Mouse (Mus musculus) layer of hippocampus, postnatal 14 days (tissue): ENCODE results near the gene Cnga2. TPM values are rescaled to one million over a fixed set of nuclear protein-coding genes. Genes with fewer than 3 reads are reported as not detected.
"Not testable (repeated sequence)": the region's sequence is repeated elsewhere in the genome, so short reads cannot be mapped to it uniquely, and the experiment has no call there.

Experiments
- DNase-seq, 2 experiments: peaks; one replicate each; pipeline ENCODE4 v3.0.0; 2021 to 2022; ENCODE audit warnings: low spot score in 2 of 2, mixed read lengths in 1 of 2
- long read RNA-seq, 2 experiments: library from polyadenylated mRNA; stranded (forward); transcript quantifications; one replicate each; pipeline ENCODE4 v2.0.0; 2021
- total RNA-seq, 2 experiments: library from RNA; stranded (reverse); gene quantifications; 2 replicates each; pipeline ENCODE4 v1.2.3; 2021

Gene Cnga2
- total RNA-seq, result under 1 TPM; 0.09 to 0.19 TPM
- long read RNA-seq, experiment 1, result 0 reads
- long read RNA-seq, experiment 2, result 0 reads

DNA sequence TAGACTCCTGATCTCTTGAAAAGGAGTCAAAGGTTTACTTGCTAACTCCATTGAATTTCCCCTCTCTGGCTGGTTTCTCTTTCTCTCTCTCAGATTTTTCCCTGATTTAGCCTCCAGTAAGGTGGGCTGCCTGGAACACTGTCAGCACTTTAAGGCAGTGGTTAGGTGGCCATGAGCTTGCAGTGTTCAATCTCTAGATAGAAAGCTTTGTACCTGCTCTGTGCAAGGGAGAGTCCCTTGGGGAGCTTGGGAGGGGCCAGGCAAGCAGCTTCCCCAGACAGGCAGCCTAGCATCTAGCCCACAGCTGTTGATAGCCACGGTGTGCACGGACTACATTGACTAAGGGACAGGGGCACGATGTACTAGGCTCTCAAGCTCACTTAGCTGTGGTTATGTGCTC, at the start of gene Cnga2:
Cnga2 (plus strand) TSS at position 301 of the 400 bp plus-strand sequence.
- no peak for DNase-seq

DNA sequence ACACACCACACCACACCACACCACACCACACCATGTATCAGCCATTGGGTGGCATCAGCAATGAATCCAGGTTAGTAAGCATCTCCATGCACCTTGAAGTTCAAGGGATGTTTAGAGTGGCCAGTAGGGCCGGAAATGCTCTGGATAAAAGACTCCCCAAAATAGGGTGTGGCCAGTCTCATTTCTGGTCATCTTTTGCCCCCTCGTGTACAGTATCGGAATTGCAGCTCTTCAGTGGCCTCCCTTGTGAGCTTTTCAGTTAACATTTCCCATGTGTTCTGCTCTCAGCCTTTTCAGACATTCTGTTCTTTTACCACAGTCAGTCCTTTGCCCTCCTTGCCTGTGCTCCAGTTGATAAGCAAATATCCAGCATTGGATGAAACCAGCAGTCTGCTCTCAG, 45.0 kb upstream of the Cnga2 start:
- peak in 1 of 2 experiments; percentile 45 for DNase-seq

DNA sequence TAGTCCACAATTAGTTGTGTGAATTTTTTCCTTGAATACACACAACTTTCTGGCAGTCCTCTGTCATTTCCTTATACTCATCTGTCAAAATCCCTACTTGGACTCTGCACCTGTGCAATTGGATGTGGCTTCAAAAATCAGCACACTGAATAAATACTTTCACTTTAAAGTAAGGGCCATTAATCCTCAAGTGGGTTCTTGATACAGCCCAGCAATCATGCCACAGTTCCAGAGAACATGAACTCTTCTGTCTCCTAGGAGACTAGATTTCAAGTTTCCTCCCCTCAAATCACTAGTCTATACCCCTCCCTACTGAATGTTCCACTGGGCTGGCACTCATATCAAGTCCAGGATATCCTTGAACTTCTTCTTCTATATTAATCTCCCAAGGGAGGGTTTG, 33.3 kb upstream of the Cnga2 start:
- DNase-seq, result no peak

DNA sequence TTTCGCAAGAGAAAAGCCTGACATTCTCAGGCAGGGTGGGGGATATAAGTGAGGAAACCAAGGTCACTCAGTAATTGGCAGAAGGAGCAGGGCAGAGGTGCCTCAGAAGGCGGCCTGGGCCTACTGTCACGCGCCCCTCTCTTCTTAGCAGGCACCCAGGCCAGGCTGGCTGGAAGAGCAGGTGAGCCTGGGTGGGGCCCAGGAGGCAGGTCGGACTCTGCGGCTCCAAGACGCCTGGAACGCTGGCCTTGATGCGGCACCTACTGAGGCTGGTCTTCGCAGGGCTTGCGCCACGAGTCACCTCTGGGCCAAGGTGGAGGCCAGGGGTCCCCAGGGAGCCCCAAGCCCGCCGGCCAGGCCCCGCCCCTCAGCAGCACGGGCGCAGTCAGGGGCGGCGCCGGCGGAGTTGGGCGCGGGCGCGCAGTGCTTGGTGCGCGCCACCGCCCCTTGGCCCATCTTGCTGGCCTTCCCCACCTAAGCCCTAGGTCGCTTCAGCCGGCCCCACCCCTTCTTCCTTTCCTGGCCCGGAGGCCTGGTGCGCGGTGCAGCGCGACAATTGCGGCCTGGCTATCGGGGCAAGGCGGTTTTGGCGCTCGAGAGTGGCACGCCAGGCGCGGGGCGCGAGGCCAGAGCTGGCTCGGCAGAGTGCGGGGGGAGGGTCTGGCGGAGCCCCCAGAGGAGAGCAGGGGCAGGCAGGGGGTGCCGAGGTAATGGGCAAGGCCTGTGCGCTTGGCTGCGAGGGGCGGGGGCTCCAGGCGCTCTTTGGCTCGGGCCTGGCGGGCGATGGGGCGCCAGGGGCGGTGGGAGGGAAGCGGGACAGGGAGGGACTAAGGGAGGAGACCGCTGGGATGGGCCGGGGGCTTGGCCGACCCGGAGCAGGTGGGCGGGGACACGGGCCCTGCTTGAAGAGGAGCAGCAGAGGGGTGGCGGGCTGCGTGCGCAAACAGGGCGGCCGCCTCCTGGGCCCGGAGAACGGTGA, 29.3 kb upstream of the Cnga2 start, which contains the start of gene Prrg3:
Prrg3 (plus strand) TSS at position 552 of the 979 bp plus-strand sequence.
- DNase-seq, result peak in 1 of 2 experiments; percentile 9

DNA sequence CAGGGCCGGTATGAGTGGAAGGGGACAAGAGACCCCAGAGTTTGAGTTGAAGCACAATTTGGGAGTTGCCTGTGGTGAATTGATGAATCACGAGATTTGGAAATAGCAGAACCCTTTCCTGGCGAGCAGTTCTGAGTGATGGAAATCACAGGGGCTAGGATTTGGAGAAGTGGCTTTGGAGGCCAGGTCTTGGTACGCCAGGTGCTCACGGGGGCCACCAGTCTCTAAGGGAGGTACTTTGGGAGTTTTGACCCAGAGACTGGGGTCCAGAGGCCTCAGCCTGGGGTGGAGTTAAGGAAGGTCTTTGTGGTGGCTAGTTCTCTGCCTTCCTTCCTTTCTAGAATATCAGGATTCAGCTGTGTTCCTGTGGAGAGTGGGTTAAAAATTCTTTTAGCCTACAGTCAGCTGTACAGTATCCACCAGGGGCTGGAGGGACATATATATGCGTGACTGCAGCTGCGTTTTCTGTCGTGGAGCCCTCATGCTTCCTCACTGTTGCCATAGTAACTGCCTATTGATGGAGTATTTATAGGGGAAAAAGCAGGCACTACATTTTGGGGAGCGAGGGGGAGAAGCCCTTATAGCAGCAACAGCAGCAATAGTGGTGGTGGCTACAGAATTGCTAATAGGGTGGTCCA, 28.3 kb upstream of the Cnga2 start:
- DNase-seq, result no peak

DNA sequence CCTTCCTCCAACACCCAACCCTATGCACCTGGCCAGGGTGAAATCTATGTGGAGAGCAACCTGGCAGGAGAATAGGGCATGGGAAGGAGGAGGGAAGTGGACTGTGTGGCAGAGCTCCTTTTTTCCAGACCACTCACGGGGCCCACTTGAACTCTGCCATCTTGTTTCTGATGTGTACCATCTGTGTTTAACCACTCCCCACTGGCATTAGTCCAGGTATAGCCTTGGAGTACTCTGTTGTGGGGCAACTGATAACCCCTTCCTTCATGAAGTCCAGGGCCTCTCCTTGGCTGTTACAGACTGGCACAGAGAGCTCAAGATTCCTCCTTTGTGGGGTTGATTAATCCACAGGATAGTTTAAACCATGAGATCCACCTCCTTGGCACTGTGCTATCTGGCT, 23.4 kb upstream of the Cnga2 start:
- no peak for DNase-seq

DNA sequence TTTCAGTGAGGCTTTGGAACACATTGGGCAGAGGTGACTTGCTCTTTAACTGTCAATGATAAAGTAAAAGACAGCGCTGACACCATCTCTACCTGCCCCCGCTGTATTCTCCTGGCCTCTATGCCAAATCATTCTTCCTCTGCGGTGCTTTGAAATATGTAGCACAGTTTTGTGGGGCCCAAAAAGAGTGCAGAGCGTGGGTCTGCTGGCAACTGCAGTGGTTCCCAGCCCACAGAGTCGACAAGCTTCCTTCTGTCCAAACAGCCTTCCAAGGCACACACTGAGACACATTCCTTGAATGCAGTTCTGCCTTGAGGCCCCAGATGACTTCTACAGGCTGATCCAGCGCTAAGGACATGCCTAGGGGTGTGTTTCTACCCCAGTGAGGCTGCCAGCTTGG, 22.8 kb upstream of the Cnga2 start:
- no peak for DNase-seq

DNA sequence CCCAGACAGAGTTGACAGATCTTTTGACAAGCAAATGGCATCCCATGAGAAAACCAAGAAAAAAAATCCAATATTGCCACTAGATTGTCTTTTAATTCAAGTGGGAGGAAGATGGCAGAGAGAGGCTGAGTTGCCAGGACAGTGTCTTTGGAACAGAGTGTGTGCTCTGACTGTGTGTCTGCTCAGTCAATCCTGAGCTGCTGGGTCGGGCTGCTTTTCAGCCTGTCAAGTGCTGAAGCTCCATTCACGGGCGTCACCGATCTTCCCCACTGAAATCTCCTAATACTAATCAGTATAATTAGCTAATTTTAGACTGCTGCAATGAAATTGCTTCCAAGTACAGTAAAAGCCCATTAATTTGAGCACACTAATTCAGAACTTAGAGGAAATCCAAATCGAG, 20.3 kb upstream of the Cnga2 start:
- no peak for DNase-seq

DNA sequence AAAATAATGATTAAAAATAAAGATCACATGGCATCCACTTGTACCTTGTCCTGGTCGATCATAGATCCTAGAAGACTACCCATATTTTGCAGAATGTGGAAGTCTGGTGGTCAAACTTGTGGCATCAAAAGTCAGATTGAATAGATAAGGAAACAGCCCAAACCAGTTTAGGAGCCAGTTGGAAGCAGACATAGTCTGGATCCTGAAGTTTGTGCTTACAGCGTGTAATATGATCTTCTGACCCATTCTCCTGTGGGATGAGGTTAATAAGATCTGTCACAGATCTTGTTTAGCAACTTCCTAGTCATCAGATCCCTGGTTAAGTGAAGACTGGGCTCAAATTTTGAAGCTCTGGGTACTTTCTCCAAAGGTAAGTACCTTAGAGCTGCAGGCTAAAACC, 19.0 kb upstream of the Cnga2 start, which contains the start of gene Fate1:
Fate1 (plus strand) TSS at position 301 of the 400 bp plus-strand sequence.
- DNase-seq, result no peak

DNA sequence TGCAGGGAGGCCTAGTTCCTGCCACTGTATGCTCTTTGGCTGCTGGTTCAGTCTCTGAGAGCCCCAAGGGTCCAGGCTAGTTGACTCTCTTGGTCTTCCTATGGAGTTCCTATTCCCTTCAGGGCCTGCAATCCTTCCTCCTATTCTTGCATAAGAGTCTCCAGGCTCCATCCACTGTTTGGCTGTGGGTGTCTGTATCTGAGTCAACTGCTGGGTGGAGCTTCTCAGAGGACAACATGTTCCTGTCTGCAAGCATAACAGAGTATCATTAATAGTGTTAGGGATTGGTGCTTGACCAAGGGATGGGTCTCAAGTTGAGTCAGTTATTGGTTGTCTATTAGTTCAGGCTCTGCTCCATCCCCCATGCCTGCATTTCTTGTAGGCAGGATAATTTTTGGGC, 14.0 kb upstream of the Cnga2 start:
- DNase-seq, result not testable (repeated sequence)

DNA sequence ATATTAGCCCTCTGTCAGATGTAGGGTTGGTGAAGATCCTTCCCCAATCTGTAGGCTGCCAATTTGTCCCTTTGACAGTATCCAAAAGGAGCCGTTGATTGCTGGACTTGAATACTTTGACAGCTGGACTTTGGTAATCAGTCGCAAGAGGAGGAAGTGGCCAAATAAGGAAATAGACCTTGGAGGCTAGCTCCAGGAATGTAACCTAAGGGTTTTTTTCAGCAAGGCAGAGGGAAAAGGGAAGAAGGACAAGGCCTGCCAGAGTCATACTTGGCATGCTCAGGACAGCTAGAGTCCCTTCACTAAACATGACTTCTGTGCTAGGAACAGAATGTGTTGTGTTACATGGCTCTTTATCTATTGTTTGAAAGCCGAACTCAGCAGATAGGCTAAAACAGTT, 11.2 kb upstream of the Cnga2 start:
- DNase-seq, result no peak

DNA sequence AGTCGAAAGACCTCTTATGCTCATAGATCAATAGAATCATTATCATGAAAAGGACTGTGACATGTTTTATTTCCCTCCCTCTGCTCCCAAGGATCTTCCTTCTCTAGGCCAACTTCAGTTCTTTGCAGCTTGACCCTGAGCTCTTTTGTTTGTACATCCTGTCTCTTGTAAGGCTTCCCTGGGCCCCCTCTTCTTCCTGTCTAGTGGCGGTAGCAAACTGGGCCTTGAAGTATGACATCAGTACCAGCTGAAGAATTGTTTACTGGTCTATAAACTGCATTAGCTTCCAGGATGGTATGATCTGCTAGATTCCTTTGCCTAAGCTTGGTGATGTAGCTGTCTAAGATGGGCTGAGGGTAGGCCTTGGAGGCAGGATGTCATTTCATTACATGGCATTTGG, 10.3 kb upstream of the Cnga2 start:
- DNase-seq, result no peak

DNA sequence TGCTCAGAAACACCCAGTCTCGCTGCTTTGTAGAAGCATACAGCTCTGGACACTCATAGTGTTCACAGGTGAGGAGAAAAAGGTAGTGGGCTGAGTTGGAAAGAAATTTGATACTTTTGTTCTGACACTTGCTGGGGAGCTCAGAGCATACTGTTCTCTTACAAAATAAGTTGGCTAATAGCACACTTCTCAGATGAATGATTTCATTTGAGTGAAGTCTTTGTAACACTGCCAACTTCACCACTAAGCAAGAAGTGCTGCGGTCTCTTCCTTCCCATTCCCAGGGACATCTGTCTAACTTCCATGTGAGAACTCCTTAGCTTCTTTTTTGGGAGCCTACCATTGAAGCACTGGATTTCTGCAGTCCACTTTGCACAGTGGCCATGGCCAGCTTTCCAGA, 8.4 kb upstream of the Cnga2 start:
- DNase-seq, result no peak

DNA sequence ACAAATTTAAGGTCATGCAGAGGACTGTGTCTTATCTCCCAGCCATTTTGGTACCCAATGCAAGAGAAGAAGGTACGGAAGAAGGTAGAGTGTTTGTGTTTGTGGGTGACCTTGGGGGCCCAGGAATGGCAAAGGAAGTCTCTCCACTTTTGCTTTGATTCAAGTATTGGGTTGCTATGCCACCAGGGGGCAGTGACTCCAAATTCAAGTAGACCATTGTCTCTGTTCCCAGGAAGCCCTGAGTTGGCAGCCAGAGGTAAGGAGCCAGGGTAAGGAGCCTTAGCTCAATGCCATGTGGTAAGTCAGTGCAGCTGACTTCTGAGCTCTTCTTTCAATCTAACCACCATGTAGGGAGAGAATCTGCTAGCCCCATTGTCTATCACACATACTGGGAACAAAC, 7.9 kb upstream of the Cnga2 start:
- DNase-seq, result no peak

DNA sequence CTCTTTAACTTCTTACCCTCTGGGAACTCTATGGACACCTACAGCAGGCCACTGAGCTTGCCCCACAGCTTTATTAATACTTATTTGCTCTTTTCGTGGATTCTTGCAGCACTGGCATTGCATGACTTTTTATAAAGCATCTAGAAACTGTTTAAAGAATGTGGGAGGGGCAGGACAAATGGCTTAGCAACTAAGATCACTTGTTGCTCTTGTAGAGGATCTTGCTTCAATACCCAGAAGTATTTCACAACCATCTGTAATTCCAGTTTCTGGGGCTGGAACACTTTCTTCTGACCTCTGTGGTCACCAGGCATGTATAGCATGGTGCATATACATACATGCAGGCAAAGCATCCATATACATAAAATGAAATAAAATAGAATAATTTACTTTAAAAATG, 4.3 kb downstream of the Cnga2 start:
- no peak for DNase-seq

DNA sequence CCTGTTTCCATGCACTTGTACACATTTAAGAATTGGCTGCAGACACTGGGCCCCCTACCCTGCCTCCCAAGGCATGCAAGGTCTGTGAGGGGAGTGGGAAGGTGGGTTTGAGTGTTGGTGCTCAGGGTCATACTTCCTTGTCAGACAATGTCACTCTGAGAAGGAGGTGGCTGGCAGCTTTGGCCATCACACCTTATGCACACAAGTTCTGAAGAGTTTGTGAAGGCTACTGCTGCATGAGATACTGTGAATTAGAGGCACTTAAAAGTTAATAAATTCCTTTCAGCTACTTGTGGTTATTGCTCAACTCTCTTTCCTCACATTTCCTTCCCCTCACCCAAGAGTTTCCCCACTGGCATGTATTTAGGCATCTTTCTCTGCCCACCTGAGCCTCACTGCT, 18.3 kb downstream of the Cnga2 start:
- DNase-seq, result no peak

DNA sequence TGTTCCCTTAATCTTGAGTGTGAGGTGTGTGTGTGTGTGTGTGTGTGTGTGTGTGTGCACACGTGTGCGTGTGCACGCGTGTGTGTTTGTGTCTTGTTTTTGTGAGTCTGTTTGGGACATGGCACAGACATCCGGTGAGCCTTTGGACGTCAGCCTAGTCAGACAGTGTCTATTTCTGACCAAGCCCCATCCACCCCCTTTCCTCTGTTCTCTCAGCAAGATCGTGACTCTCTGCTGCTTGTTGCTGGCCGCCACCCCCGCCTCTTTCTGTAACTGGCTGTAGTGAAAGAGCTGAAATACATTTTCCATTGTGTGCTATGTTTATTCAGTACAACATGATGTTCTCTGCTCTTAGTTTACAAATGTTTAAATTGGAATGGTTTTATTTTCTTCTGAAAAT, 20.6 kb downstream of the Cnga2 start:
- DNase-seq, result peak in 1 of 2 experiments; percentile 6

DNA sequence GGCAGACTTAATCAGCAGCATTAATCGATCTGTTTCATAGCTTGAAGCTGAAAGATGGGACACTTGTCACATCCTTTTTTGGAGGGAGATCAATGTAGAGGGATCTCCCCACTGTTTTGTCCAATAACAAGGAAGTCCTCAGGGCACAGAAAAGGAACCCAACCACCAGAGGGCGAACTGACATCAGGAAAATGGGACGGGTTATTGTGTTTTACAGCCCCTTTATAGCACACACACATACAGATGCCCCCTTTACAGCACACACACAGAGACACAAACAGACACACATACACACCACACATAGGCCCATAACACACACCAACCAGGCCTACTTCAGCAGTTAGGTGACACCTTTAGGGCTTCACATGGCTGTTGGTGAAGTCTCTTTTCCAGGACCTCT, 21.2 kb downstream of the Cnga2 start:
- DNase-seq, result peak; percentile 21 to 28

DNA sequence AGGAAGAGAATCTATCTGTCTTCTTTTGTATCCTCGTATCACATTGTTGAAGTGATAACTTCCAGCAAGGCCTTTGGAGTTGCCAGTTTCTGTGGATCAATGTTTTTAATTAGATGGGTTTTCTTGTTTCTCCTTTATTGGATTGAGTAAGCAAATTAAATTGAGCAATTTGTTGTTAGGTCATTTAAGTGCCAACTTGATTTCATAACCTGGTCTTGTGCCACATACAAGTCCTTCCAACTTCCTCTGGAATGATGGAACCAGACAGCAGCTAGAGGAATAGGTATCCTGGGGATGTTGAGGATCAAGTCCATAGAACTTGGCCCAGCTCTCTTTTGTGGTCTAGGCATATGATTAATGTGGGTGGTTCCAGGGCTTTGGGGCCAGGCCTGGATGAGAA, 30.6 kb downstream of the Cnga2 start:
- DNase-seq, result no peak

DNA sequence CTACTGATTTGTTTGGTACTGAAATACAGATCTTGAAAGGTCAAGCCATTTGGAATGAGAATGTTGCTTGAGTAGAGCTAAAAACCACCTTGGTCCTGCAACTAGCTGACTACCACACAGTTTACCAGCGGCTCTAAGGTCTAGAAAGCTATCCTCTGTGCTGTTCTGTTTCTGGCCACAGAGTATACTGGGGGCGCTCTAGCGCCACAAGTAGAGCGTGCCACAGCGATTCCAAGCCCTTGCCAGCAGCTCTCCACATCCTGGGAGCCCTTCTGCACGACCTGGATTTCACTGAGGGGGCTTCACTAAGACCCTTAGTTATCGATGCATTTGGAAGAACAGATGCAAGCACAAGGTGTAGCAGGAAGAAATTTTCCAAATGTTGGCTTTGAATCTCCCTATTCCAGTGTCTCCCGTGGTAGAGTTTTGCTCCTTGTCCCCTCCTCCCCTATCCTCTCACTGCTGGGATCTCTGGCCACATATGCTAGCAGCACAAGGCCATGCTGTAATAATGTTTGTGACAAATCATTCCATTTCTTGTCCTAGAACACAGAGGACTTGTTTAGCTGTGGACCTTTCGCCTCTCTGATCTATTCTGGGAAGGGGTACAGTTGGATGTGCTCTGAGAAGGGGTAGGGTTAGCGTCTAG, 31.2 kb downstream of the Cnga2 start:
- DNase-seq, result peak; percentile 9 to 29

DNA sequence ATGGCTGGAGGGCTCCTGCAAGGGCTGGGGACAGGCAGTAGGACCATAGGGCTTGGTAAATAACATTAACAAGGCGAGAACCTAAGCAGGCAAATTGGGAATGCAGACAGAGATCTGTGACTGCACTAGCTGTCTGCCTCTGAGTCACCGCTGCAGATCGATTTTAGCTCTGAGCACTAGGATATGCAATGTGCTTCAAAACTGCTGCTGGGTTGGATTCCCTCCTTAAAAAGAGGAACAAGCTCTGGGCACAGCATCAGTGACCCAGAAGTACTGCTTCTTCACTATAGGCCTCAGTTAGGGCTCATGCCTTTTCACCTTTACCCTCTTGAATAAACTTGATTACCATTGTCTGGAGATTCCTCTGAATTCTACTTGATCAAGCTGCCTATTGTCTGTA, 31.9 kb downstream of the Cnga2 start:
- no peak for DNase-seq

DNA sequence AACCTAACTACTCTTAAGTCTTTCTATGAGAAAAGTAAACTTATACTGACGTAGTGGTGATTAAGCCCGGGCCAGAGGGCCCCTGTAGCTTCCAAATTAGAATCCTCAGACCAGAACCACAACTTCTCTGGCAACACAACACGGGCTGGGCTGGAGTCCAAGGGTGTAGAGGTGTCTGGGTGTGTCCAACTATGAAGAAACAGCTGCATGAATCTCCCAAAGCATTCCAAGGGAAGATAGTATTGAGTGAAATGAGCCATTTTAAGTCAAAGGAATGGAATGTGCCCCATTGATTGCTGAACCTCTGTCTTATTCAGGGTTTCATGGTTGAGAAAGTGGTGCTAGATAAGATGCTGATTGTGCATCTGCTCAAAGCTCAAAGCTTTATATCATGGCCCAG, 52.4 kb downstream of the Cnga2 start:
- DNase-seq, result no peak
